Mouse (Mus musculus) heart, postnatal 4 days (tissue): ENCODE results near the gene Nf1. TPM values are rescaled to one million over a fixed set of nuclear protein-coding genes. Genes with fewer than 3 reads are reported as not detected.

Source experiments
- DNase-seq: peaks from one replicate; pipeline ENCODE4 v3.0.0; 2021
- total RNA-seq, 2 experiments: library from RNA; stranded (reverse); gene quantifications; 2 replicates each; pipeline ENCODE4 v1.2.3; 2021

Gene Nf1
- total RNA-seq, 2 experiments from 2014 or later: 43.2 to 44.9 TPM

DNA sequence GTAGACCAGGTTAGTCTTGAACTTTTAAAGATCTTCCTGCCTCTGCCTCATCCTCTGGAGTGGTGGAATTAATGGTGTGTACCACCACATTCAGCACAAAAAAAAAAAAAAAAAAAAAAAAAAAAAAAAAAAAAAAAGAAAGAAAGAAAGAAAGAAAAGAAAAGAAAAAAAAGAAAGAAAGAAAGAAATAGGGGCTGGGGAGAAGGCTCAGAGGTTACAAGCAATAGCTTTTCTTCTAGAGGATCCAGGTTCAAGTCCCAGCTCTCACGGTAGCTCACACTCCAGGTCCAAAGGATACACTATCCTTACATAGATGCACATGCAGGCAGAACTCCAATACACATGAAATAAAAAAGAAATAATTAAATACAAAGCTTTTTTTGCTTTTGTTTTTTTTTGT, 9.9 kb upstream of the Nf1 start:
- no peak for DNase-seq

DNA sequence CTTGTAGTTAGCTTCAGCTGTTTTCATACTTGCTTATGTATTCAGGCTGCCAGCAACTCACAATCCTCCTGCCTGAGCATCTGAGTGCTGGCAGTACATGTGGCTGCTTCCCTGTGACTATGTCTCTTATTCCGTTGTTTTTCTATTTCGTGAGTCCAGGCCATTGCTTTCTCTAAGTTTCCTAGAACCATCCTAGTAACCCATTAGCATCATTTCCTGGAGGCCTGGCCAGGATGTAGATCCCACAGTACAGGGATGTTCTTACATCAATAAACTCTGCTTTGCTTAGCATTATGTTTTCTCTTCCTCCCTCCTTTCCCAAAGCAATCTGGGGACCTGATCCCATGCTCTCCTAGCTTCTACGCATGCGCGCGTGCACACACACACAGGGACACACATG, 4.4 kb upstream of the Nf1 start:
- no peak for DNase-seq

- DNase-seq: peak; percentile 24
These were observed 2.7 kb upstream of the Nf1 start for GRCm38 (mm10) chr11:79336722-79337267.

DNA sequence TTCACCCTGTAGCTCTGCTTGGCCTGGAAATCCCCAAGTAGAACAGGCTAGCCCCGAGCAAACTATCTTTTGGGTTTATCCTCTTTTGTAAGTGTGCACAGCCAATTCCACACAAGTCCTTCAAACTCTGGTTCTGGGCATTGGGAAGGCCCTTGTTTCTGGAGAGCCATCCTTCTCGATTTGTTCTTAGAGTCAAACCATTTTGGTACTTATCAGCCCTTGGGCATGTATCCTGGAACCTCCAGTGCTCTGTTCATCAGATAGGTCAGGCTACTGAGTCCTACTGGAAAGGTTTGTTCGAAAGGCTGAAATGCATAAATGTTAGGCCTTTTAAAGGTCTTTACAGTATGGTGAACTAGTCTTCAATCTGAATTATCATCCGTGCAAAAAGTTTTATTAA, 872 bp upstream of the Nf1 start:
- DNase-seq: no peak

GRCm38 (mm10) chr11:79339808-79340781, 602 bp downstream of the Nf1 start:
- DNase-seq: peak; percentile 65

DNA sequence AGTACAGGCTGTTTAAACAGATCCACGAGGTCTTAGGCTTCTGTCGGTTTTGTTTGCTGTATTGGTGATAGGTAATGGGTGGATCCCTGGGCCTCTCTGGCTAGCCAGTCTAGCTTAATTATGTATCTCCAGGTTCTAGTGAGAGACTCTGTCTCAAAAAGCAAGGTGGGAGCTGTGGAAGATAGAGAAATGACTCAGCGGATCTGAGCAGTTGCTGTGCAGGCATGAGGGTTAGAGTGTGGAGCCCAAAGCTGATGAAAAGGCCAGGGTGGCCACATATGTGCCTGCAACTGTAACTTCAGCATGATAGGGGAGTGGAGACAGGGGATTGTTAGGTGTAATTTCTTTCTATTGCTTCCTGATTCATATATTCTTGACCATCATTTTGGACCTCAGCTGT, 17.5 kb downstream of the Nf1 start:
- DNase-seq: no peak

DNA sequence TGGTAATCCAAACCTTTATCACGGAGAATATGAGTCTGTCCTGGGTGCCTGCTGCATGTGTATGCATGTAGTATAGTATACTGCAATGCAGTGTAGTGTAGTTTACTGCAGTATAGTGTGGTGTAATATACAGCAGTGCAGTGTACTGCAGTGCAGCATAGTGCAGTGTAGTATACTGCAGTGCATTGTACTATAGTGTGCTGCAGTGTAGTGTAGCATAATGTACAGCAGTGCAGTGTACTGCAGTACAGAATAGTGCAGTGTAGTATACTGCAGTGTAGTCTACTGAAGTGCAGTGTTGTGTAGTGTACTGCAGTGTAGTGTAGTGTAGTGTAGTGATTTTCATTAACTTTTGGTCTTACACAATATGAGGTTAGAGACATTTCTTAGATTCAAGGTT, 17.9 kb downstream of the Nf1 start:
- no peak for DNase-seq

DNA sequence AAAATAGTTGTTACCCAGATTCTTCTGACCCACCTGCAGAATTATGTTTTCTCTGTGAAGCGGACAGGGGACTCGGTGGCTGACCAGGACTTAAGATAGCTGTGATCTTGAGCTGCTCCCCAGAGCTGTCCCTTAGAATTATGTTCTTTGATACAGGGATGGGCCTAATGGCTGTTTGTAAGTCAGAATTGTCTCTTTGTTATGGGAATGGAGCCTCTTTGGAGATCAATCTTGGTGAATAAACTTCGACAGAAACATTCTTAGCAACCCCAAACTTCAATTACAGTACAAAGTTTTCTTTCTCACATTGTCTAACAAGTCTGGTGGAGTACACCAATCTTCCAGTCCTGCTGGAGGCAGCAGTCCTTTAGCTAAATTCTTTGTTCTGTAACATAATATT, 25.5 kb downstream of the Nf1 start:
- no peak for DNase-seq

DNA sequence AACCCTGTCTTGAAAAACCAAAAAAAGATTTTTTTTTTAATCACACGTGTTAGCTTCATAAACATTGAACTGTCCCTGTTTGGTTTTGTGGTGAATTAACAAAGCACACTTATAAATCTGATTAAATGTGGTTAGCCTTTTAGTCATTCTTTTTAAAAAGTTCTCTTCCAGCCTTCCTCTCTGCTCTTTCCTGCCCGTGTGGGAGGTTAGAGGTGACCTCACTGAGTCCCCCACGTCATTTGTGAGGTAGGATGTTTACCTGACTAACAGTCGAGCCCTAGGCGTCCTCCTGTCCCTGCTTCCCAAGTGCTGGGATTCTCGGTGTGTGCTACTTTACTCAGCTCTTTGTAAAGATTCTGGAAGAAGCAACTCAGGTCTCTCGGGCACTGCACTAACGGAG, 26.8 kb downstream of the Nf1 start:
- no peak for DNase-seq

GRCm38 (mm10) chr11:79373031-79373430, 33.5 kb downstream of the Nf1 start:
- peak; percentile 22 for DNase-seq

DNA sequence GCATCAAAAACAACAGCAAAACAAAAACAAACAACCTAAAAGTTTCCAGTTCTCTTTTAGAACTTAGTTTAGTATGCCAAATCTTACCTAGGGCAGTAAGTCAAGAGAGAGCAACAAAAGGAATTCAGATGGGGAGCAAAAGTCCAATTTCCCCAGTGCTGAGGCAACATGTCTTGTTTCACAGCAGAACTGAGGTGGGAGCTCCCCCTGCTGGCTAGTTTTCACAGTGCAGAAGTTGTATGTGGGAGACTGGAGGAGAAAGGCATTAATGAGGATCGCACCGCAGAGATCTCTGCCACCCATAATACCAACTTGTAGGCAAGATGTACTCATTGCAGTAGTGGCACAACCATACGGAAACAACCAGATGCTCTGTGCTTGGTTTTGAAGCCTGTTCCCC, 58.8 kb downstream of the Nf1 start:
- peak; percentile 95 for DNase-seq

DNA sequence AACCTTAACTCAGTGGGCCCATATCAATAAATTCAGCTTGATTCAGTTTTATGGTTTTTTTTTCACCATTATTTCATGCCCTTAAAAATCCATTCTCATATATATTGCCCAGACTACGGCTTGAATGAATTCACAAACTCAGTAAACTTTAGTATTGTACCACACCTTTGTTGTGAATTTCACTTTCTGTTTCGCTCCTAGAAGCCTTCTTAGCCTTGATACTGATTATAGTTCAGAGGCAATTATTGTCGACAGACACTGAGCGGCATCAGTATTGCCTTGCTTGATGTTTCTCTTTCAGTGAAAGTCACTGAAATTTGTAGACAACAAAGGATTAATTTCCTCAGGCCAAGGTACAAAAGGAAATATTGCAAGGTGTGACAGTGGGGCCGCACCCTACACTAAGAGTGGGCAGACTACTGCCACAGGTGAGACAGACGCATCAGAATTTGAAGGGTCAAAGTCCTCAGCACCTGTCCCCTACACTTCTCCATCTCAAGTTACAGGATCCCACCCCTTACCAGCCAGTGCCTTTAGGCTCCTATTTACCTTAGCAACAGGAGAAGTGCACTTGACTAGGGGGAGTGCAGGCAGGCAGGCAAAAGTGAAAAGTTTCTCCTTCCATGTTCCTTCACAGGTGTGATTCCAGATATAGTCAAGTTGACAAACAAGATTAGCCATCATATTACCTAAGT, 64.3 kb downstream of the Nf1 start:
- DNase-seq: no peak

DNA sequence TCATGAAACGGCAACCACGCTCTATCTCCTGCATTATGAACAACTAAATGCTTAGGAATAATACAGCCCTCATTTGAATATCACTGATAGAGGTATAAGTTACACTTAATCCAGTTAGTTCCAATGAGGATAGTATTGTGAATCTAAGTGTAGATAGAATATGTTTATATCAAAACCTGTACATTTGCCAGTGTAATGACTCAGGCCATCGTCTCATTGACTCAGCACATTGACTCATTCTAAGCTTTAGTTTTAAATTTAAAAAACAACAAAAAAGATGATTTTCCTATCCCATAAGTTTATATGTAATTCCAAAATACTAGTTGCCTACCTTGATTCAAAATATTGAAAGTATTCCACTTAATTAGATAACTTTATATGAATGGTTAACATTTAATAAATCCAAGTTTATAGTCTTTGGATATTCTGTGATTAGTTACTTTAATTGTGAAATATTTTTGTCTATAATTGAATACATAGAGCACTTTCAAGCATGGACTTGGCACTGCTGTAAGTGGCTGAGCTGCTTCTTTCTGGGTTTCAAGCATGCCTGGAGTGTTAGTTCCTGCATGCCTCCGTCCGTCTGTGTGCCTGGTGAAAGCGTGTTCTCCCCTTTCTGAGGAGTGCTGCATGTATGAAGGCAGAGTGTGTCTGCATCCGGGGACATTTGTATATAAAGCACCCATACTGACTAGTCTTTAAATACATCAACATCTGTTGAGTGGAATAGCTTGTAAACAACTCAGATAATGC, 74.4 kb downstream of the Nf1 start:
- DNase-seq: no peak

DNA sequence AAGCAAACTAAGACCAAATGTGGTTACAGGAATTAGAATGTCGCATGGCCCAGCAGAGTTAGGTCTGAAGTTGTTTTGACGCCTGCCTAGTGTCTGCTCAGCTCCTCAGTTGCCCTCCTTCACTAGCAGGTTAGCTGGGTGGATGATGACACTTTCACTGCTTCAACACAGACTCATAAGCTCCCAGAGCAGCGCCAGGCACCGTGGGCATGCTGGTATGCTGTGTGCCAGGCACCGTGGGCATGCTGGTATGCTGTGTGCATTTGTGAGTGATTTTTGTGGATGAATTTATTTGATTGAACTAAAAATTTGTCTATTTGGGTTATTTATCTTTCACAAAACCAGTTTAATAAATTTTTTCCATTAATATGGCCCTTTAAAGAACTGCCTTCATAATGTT, 83.0 kb downstream of the Nf1 start:
- DNase-seq: no peak

DNA sequence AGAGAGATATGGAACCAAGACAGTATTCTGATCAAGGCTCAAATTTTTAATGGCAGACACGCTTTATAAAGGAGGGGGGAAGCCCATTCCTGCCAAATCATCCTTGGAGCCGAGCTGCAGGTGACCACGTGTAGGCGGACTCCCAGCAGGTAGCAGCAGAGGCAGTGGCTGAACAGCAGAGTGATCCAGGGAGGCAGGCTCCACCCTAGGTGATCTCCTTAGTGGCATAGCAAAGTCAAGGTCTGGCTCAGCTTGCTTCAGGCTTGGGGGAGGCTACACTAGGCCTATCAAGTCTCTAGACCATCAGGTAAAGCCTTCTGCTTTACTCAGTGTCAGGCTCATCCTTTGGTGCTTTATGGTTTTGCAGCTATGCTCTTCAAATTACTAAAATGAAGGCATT, 87.1 kb downstream of the Nf1 start:
- DNase-seq: no peak

- peak; percentile 35 for DNase-seq
These were observed 88.1 kb downstream of the Nf1 start for GRCm38 (mm10) chr11:79427638-79428037.

DNA sequence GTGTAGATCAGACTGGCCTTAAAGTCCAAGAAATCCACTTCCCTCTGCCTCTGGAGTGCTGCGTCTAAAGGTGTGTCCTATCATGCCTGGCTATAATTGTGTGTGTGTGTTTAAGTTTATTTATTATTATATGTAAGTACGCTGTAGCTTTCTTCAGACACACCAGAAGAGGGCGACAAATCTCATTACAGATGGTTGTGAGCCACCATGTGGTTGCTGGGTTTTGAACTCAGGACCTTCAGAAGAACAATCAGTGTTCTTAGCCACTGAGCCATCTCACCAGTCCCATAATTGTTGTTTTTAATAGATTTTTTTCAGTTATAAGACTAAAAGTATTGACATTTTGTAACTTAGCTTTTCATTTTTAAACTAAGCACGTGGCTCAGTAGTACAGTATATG, 95.8 kb downstream of the Nf1 start:
- no peak for DNase-seq

DNA sequence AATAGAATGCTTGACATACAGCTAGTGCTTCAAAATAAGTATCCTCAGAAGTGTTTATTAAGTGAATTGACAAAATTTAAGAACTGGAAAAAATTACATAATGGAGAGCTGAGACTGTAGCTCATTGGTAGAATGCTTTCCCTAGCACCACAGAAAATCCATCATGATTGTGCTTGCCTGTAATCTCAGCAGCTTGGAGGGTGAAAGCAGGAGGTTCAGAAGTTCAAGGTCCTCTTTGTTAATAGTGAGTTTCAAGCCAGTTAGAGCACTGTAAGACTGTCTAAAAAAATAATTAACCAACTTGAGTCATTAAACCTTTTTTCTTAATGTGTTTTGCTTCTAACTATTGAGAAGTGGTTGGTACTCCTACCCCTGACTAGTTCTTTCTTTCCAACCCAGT, 108.9 kb downstream of the Nf1 start:
- DNase-seq: no peak

DNA sequence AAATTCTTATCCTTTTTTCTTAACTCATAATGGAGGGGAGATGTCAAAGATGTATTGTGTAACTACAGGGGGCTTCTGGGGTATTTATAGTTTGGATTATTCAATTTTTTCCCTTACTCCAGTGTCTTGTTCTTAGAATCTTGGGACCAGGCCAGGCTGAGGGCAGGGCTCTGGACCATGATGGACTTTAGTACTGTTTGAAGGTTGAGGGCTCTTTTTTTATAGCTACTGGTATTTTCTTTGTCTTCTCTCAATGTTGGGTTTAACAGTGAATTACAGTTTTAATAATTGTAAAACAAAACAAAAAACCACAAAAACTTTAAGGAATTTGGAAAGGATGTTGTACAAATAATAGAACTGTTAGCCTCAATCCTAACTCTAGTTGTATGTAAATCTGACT, 113.5 kb downstream of the Nf1 start:
- DNase-seq: no peak

- DNase-seq: no peak
These were observed 118.4 kb downstream of the Nf1 start for GRCm38 (mm10) chr11:79457928-79458327.

GRCm38 (mm10) chr11:79459846-79460245, 120.4 kb downstream of the Nf1 start:
- DNase-seq: no peak

- no peak for DNase-seq
These were observed 121.4 kb downstream of the Nf1 start for GRCm38 (mm10) chr11:79460756-79461450.
